Mouse (Mus musculus) layer of hippocampus, adult 11-12 months (tissue): Measurements from ENCODE around the gene Gm20721.
"Not testable (repeated sequence)": the region's sequence is repeated elsewhere in the genome, so short reads cannot be mapped to it uniquely, and the experiment has no call there.

Experiments
- DNase-seq: peaks from one replicate; pipeline ENCODE4 v3.0.0; 2022; ENCODE audit warnings: low spot score

Gm20721 gene

GRCm38 (mm10) chr2:174346612-174346998 is at the start of gene Gm20721:
Gene Gm20721 (minus strand): TSS chr2:174346712.
- no peak for DNase-seq

- no peak for DNase-seq
Measured at GRCm38 (mm10) chr2:174393383-174393782, 46.9 kb upstream of the Gm20721 start.

GRCm38 (mm10) chr2:174392554-174392953 is 46.0 kb upstream of the Gm20721 start:
- DNase-seq = no peak

- no peak for DNase-seq
Measured at GRCm38 (mm10) chr2:174391936-174392335, 45.4 kb upstream of the Gm20721 start.

GRCm38 (mm10) chr2:174381021-174381420 is 34.5 kb upstream of the Gm20721 start:
- DNase-seq = no peak

GRCm38 (mm10) chr2:174366571-174366970 is 20.1 kb upstream of the Gm20721 start:
- no peak for DNase-seq

- no peak for DNase-seq
Measured at GRCm38 (mm10) chr2:174359656-174360055, 13.1 kb upstream of the Gm20721 start.

- no peak for DNase-seq
Measured at GRCm38 (mm10) chr2:174358516-174358915, 12.0 kb upstream of the Gm20721 start.

- DNase-seq = not testable (repeated sequence)
Measured at GRCm38 (mm10) chr2:174346999-174347668, 622 bp upstream of the Gm20721 start.

- DNase-seq = no peak
Measured at GRCm38 (mm10) chr2:174344996-174345395, 1.5 kb downstream of the Gm20721 start.

- peak; percentile 89 for DNase-seq
Measured at GRCm38 (mm10) chr2:174344003-174344655, 2.4 kb downstream of the Gm20721 start.

GRCm38 (mm10) chr2:174343566-174343965 is 2.9 kb downstream of the Gm20721 start:
- no peak for DNase-seq

GRCm38 (mm10) chr2:174342793-174343400 is 3.6 kb downstream of the Gm20721 start:
- peak; percentile 19 for DNase-seq

- DNase-seq = no peak
Measured at GRCm38 (mm10) chr2:174340893-174341580, 5.5 kb downstream of the Gm20721 start.

GRCm38 (mm10) chr2:174340229-174340892 is 6.2 kb downstream of the Gm20721 start:
- no peak for DNase-seq

- no peak for DNase-seq
Measured at GRCm38 (mm10) chr2:174339701-174340100, 6.8 kb downstream of the Gm20721 start.

GRCm38 (mm10) chr2:174337275-174337674 is 9.2 kb downstream of the Gm20721 start:
- no peak for DNase-seq

GRCm38 (mm10) chr2:174334415-174334814 is 12.1 kb downstream of the Gm20721 start:
- no peak for DNase-seq

GRCm38 (mm10) chr2:174333239-174333890 is 13.1 kb downstream of the Gm20721 start:
- no peak for DNase-seq

GRCm38 (mm10) chr2:174331282-174332030 is 15.1 kb downstream of the Gm20721 start:
- no peak for DNase-seq
